Mouse (Mus musculus) limb, embryonic 14.5 days (tissue): Measurements from ENCODE around the gene C2cd5. TPM values are rescaled to one million over a fixed set of nuclear protein-coding genes. Genes with fewer than 3 reads are reported as not detected.

Experiments
- ATAC-seq: fragments of 200-750 bp; cut with Nextera tagmentation; 2 replicates; pipeline ENCODE4 v1.8.0; 2017; ENCODE audit warnings: low read depth, moderate number of reproducible peaks, moderate TSS enrichment; ENCODE audit not compliant: low FRiP score
- DNase-seq: peaks from one replicate; pipeline ENCODE4 v3.0.0-alpha.2; 2015; ENCODE audit warnings: low spot score
- H3K27ac ChIP-seq: fragments of 300-500 bp; sonication (generic); replicated peaks from 2 replicates; pipeline ENCODE4 v1.5.1; 2014; ENCODE audit warnings: low read depth, mild to moderate bottlenecking, low read length, moderate library complexity, mixed read lengths
- H3K27me3 ChIP-seq: fragments of 300-500 bp; sonication (generic); 2 replicates; pipeline ENCODE4 v1.6.1; 2014; ENCODE audit warnings: low read length, mixed read lengths; ENCODE audit not compliant: control insufficient read depth, insufficient read depth
- H3K36me3 ChIP-seq: fragments of 300-500 bp; sonication (generic); 2 replicates; pipeline ENCODE4 v1.6.1; 2014; ENCODE audit warnings: mild to moderate bottlenecking, low read length, moderate library complexity, mixed read lengths; ENCODE audit not compliant: control insufficient read depth, insufficient read depth
- H3K4me1 ChIP-seq: fragments of 300-500 bp; sonication (generic); 2 replicates; pipeline ENCODE4 v1.6.1; 2014; ENCODE audit warnings: antibody characterized with exemption, low read length, mixed read lengths; ENCODE audit not compliant: control insufficient read depth, insufficient read depth
- H3K4me2 ChIP-seq: fragments of 300-500 bp; sonication (generic); replicated peaks from 2 replicates; pipeline ENCODE4 v1.6.1; 2014; ENCODE audit warnings: low read depth, mild to moderate bottlenecking, low read length, moderate library complexity; ENCODE audit not compliant: severe bottlenecking
- H3K4me3 ChIP-seq: fragments of 300-500 bp; sonication (generic); replicated peaks from 2 replicates; pipeline ENCODE4 v1.5.1; 2014; ENCODE audit warnings: low read length
- H3K9ac ChIP-seq: fragments of 300-500 bp; sonication (generic); 2 replicates; pipeline ENCODE4 v1.6.1; 2014; ENCODE audit warnings: mild to moderate bottlenecking, low read depth, low read length, moderate library complexity; ENCODE audit not compliant: severe bottlenecking
- H3K9me3 ChIP-seq: fragments of 300-500 bp; sonication (generic); 2 replicates; pipeline ENCODE4 v1.6.1; 2016; ENCODE audit warnings: low read length; ENCODE audit not compliant: control insufficient read depth
- POLR2A ChIP-seq: fragments of 200-500 bp; IDR thresholded peaks from 2 replicates; pipeline ENCODE4 v1.8.0; 2012; ENCODE audit warnings: inconsistent platforms, mild to moderate bottlenecking, moderate library complexity, borderline replicate concordance; ENCODE audit not compliant: insufficient read depth, insufficient read length; ENCODE audit errors: extremely low read depth
- WGBS: fragments of 180-500 bp; shearing (Covaris S2); extraction: QIAGEN DNeasy Blood & Tissue Kit; methylation state at CpG from one replicate; pipeline ENCODE4 v1.1.7; 2014; 5-methylcytosine and 5-hydroxymethylcytosine counted together
- polyA plus RNA-seq, 2 experiments: library from polyadenylated mRNA; depleted of rRNA in 1 of 2; stranded (reverse) in 1 of 2; unstranded in 1 of 2; fragments of >200 nt; fragmentation: Nextera tagmentation in 1 of 2; extraction: Ambion mirVana in 1 of 2; gene quantifications; 2 replicates each; pipeline versions ENCODE4 v1.2.1 to v1.2.3; 2012 to 2014

C2cd5 gene
- polyA plus RNA-seq, 2 experiments = 23.1 to 38.8 TPM

DNA sequence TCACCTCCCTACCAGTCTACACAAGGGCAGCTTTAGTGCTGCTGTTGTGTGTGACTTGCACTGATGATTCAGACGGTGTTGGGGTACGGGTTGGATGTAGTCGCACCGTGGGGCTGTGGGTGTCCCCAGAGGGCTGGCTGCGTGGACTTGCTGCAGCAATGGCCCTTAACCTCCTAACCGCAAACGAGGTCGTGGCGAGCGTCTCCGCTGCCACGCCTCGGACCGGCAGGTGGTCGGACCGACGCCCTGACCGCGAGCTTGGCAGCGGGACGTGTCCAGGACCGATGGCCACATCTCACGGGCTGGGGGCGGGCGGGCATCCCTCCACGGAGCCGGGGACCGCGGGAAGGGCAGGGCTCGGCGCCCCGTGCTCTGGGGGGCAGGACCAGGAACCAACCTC lies 660 bp downstream of the C2cd5 start:
- ATAC-seq (peak; percentile 17; the same call in 1 of the 2 replicates), DNase-seq (peak; percentile 8)
- no peak for TF ChIP-seq POLR2A
- peak overlapping the region; percentile 77 for H3K27ac ChIP-seq
- H3K36me3 ChIP-seq = no peaks in the 10 kb centered on the region
- peak overlapping the region; percentile 81 for H3K4me2 ChIP-seq
- no peaks in the 10 kb centered on the region for H3K9me3 ChIP-seq
- H3K4me1 ChIP-seq = no peaks in the 10 kb centered on the region; the same call in 1 of the 2 replicates
- H3K9ac ChIP-seq = peak overlapping the region; percentile 82
- H3K27me3 ChIP-seq = no peaks in the 10 kb centered on the region
- WGBS = under 1% methylated on average over 27 of the region's 32 CpGs
- peak overlapping the region; percentile 82 for H3K4me3 ChIP-seq

DNA sequence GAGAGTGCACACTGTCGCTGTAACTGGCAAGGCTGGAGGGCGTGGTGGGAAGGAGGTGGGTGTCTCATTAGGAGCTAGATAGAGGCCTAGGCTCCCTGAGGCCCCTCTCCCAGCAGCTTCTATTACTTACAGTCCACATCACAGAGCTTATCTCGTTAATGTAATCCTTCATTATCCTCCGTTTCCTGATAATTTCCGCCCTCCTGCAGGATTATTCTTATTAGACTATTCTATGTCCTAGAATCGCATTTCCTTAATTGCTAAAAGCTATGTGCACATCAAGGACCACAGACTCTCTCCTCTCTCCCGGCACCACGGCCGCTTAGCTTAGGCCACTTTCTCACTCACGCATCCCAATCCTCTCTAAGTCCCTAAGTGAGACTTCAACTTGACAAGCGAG lies 4.8 kb downstream of the C2cd5 start:
- Histone ChIP-seq H3K27ac (no peak overlapping the region), H3K4me3 (no peak overlapping the region), H3K4me2 (no peak overlapping the region), H3K27me3 (no peaks in the 10 kb centered on the region), H3K4me1 (no peaks in the 10 kb centered on the region; the same call in 1 of the 2 replicates), H3K36me3 (peaks cover 15% of the 10 kb centered on the region), H3K9ac (no peak overlapping the region), H3K9me3 (no peaks in the 10 kb centered on the region)
- DNase-seq (no peak), ATAC-seq (no peak)
- no peak for TF ChIP-seq POLR2A
- WGBS = 63% methylated on average over 11 of the region's 11 CpGs

DNA sequence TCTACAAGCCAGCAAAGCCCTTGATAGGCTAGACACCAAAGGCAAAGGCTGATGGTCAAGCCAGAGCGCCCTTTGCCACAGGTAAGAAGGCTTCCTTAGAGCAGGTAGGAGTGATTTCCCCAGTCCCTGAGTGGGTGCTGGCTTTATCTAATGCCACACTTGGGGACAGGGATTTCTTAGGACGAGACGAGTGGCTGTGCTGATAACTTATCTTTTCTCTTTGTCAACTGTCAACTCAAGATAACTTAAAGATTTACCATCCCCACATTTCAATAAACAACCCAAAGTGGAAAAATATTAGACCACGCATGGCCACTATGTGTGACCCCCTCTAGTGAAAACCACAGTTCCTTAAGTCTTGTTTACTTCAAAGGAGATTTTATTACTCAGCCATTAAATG lies 7.1 kb downstream of the C2cd5 start:
- no peaks in the 10 kb centered on the region for H3K9me3 ChIP-seq
- no peak for ATAC-seq
- no peak for DNase-seq
- 51% methylated on average over 4 of the region's 4 CpGs for WGBS
- TF ChIP-seq POLR2A = no peak
- no peaks in the 10 kb centered on the region for H3K4me1 ChIP-seq
- H3K9ac ChIP-seq = no peak overlapping the region
- no peak overlapping the region for H3K27ac ChIP-seq
- no peak overlapping the region for H3K4me2 ChIP-seq
- no peak overlapping the region for H3K4me3 ChIP-seq
- H3K36me3 ChIP-seq = peaks cover 33% of the 10 kb centered on the region
- H3K27me3 ChIP-seq = no peaks in the 10 kb centered on the region

DNA sequence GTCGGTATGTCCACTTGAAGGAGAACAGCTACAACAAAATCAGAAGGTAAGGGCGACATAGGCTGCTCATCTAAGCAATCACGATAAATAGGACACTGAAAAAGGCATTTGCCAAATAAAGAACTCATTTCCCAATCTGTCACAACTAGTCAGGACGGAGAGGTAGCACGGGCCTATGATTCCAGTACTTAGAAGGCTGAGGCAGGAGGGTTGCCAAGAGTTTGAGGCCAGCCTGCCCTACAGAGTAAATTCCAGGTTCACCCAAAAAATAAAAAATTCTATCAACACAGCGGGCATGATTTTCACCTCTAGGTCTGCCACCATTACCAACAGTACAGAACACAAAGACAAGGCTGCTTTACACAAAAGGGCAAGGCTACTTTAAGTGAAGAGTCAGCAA lies 8.9 kb downstream of the C2cd5 start:
- ATAC-seq = no peak
- no peak for DNase-seq
- Histone ChIP-seq H3K4me3 (no peak overlapping the region), H3K9me3 (no peaks in the 10 kb centered on the region), H3K4me2 (no peak overlapping the region), H3K27ac (no peak overlapping the region), H3K4me1 (no peaks in the 10 kb centered on the region), H3K27me3 (no peaks in the 10 kb centered on the region), H3K9ac (no peak overlapping the region), H3K36me3 (peaks cover 49% of the 10 kb centered on the region)
- TF ChIP-seq POLR2A = no peak
- 94% methylated on average over 6 of the region's 6 CpGs for WGBS

DNA sequence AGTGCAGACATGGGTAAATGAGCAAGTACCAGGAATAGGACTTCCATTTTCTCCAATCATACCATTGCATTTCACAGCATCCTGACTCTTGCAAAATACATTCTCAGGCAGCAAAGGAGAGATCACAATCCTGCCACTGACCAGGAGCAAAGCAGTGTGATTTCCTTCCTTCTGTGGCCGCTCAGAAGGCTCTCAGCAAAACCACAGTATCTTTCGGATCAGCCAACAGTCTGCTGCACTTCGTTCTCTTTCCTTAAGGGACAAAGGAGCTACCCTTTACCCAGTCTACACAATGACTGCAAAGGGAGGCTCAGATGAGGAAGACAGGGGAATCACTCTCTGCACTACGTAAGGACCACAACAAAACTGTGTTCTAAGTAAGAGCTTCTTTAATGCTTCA lies 12.6 kb downstream of the C2cd5 start:
- H3K9me3 ChIP-seq = no peaks in the 10 kb centered on the region
- H3K4me1 ChIP-seq = no peaks in the 10 kb centered on the region
- H3K27ac ChIP-seq = no peak overlapping the region
- H3K27me3 ChIP-seq = no peaks in the 10 kb centered on the region
- ATAC-seq (no peak), DNase-seq (no peak)
- peaks cover 73% of the 10 kb centered on the region for H3K36me3 ChIP-seq
- 92% methylated on average over 4 of the region's 4 CpGs for whole genome bisulfite sequencing
- no peak overlapping the region for H3K4me2 ChIP-seq
- TF ChIP-seq POLR2A = no peak
- H3K4me3 ChIP-seq = no peak overlapping the region
- H3K9ac ChIP-seq = no peak overlapping the region

DNA sequence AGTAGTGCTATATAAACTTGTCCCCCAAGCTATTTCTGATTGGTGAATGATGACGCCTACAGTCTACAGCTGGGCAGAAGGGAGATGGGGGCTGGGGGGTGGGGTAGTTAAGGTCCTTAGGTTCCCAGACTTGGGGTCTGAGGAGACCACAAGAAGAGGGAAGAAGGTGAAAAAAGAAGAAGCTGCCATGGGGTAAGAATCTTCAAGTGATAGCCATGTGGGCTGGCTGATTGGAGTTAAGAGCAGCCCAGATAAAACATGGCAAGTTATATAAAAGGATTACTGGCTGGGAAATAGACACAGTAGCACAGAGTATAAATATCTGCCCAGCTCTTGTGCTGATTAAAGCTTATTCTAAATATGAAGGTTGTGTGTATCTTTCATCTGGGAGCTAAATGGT lies 14.0 kb downstream of the C2cd5 start:
- Histone ChIP-seq H3K4me2 (no peak overlapping the region), H3K27me3 (no peaks in the 10 kb centered on the region), H3K9ac (no peak overlapping the region), H3K4me3 (no peak overlapping the region), H3K4me1 (no peaks in the 10 kb centered on the region), H3K36me3 (peaks cover 80% of the 10 kb centered on the region), H3K27ac (no peak overlapping the region), H3K9me3 (no peaks in the 10 kb centered on the region)
- TF ChIP-seq POLR2A = no peak
- no peak for DNase-seq
- WGBS = 97% methylated on average over 1 of the region's 1 CpGs
- no peak for ATAC-seq
